Mouse (Mus musculus): ENCODE data around the gene Tshz2.

DNA sequence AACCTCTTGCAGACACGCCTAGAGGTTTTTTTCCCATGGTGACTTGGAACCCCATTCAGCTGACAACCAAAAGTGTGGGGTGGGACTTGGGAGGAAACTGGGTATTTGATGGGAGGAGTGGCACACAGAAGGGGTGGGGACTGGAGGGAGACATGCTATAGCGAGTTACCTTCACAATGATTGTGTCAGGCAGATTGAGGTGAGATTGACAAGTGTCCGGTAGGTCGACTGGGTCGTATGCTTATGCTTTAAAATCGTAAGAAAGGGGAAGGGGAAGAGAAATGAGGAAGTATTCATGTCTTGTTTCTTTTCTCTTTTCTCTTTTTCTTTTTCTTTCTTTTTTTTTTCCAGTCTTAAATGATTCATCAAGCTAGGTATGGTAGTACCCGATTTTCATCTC, 236.7 kb downstream of the Tshz2 start:
- no peak for TF ChIP-seq CTCF (IDR thresholded peaks at IDR 0.05; ENCODE audit: insufficient read depth, low read length)
- no peak for TF ChIP-seq POLR2A (IDR thresholded peaks at IDR 0.05; ENCODE audit: borderline replicate concordance, extremely low read depth, low read depth, low read length)

Data from lung, adult 2 months (tissue).